Mouse (Mus musculus) E14TG2a.4 (cell line): ENCODE data around the gene Trp53inp2.

Source experiments
- CTCF ChIP-seq: conservative IDR thresholded peaks from 2 replicates; pipeline ENCODE4 v1.5.1; 2014; ENCODE audit warnings: low read length
- NANOG ChIP-seq: IDR thresholded peaks from 2 replicates; pipeline ENCODE4 v1.6.1; 2014; ENCODE audit warnings: borderline replicate concordance, low read length, mixed read lengths
- POU5F1 ChIP-seq: IDR thresholded peaks from 2 replicates; pipeline ENCODE4 v1.6.1; 2014; ENCODE audit warnings: low read length, borderline replicate concordance

GRCm38 (mm10) chr2:155385731-155386533, 5.1 kb downstream of the Trp53inp2 start:
- TF ChIP-seq CTCF (no peak), NANOG (no peak), POU5F1 (no peak)
